Mouse (Mus musculus) kidney, postnatal 10 days (tissue): Measurements from ENCODE around the gene Nubp2.

ENCODE experiments used
- DNase-seq: peaks from one replicate; pipeline ENCODE4 v3.0.0; 2021; ENCODE audit warnings: mixed read lengths

Gene Nubp2

DNA sequence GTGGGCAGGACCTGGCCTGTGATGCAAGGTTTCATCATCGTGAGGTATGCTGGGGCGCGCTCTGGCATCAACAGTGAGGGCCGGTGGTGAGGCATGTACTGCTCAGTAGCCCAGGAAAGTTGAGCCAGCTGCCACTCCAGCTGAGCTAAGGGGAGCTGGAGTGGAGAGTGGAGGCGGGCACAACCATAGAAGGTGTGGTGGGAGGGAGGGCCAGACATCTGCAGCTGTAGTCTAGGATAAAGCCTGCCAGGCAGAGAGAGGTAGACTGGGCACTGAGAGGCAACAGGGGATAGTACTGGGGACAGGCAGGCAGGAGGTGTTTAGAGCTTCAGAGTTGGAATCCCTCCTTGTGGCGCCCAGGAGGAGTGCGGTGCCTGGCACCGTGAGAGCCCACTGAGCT is 26.1 kb downstream of the Nubp2 start:
- no peak for DNase-seq

GRCm38 (mm10) chr17:24858967-24859366 is 27.2 kb downstream of the Nubp2 start:
- DNase-seq, result no peak

DNA sequence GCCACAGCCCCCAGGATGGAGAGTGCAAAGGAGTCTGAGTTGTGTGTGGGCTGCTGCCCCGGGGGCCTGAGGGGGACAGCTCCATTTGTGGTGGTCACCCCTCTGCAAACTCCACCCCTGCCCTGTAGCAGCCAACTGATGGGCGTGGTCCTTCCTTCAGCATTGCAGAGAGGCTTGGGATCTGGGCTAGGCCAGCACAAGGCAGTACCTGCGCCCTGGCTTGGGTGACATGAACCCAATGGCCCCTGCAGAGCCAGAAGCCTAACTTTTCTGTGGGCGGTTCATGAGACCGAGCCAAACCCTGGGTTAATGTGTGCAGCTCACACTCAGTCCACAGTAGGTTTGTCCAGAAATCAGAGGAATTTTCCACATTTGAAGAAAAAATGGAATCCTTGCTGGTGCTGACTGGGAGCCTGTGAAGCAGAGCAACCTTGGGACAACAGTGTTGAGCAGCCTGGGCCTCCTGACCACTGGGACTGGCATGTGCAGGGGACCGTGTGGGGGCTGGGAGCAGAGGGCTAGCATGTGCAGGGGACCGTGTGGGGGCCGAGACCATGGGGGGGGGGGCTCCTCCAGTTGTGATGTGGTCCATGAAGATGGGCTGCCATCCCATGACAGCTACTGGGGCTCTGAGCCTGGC is 28.2 kb downstream of the Nubp2 start:
- DNase-seq, result peak; percentile 58

DNA sequence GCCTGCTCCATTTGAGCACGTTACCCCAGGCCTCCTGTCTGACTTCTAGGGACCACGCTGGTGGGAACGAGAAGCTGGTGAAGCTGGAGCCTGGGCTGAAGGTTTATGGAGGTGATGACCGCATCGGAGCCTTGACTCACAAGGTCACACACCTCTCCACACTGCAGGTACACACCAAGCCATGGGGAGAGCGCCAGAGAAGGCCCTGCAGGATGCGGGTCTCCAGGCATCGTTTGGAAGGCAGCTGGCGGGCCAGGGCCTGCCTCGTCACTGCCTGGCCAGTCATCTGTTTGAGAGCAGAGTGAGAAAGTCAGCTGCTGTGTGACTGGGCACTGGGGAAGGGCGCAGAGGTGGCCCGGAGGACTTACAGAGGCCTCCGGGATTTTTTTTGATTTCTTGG is 29.6 kb downstream of the Nubp2 start:
- no peak for DNase-seq

DNA sequence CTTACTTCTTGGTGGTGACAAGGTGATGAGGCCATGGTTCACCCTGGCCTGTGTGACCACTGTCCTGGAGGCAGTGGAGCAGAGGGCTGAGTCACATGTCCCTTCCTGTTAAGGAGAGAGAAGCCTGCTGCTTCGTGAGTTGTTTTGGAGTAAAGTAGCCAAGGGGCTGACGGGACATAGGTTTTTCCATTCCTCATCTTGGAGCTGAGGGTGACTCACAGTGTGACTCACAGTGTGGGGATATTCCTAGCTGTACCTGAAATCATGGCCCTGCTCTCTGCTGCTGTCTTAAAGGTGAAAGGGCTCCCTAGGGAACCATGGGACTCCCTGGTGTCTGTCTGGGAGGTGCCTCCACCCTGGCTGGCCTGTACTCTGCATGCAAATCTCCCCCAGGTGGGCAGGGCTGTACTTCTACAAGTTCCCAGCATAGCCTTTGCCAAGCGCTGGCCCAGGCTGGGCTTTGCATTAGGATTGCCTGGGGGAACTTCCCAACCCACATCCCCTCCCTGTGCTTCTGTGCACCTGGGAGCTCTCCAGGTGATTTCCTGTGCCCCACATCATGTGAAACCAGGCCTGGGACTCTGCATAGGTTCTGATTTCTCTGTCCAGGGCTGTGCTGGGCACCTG is 30.2 kb downstream of the Nubp2 start:
- no peak for DNase-seq

DNA sequence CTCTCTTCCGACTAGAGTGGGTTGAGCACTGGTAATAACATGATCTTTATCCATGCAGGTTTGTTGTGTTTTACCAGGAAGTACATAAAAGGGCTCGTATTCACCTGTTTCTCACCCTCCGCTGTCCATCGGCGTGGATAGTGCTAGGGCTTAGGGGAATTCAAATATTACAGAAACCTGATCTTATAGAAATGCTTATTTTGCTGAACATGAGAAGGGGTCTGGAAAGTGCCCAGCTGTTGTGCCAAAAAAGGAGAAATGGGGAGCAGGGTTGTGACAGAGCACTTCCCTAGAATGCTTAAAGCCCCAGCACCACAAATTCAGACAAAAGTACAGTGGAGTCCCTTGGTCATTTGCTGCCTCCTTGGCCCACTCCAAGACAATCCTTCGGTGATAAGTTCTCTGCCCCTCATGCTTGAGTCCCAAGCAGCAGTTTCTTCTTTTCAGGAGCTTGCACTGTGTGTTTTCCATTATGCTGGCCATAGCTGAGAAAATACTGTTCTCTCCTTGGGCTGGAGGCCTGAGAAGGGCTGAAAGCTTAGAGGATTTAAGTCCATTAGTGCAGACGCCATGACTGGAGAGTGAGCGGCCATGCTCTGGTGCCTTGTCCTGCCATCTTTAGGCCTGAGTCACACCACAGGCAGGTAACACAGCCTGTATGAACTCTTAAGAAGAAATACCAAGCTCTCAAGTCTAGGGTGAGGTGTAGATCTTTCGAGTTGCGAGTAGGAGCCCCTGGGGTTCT is 34.6 kb downstream of the Nubp2 start:
- no peak for DNase-seq

DNA sequence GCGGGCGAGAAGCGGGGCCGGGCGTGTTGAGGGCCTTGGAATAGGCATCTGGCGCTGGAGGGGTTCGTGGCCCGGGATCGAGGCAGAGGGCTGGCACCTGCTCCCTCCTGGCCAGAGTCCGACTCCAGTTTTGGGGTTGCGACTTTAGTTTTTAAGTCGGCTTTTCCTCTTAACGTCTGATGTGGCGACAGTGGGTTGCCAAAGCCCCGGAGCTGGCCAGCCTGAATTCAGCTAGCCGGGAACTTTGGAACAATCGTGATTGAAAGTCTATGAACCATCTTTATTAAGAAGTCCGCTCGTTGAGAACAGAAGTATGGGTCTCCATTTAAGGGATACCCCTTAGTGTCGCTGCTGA is 35.4 kb downstream of the Nubp2 start:
- DNase-seq, result no peak

- peak; percentile 97 for DNase-seq
Observed at GRCm38 (mm10) chr17:24850065-24850772, 35.9 kb downstream of the Nubp2 start, which contains the start of gene Fahd1. Gene Fahd1 (minus strand): TSS chr17:24850364.

- no peak for DNase-seq
Observed at GRCm38 (mm10) chr17:24849733-24850064, 36.5 kb downstream of the Nubp2 start.

GRCm38 (mm10) chr17:24848600-24849031 is 37.5 kb downstream of the Nubp2 start:
- DNase-seq, result no peak

- DNase-seq, result no peak
Observed at GRCm38 (mm10) chr17:24847386-24847785, 38.8 kb downstream of the Nubp2 start.

- no peak for DNase-seq
Observed at GRCm38 (mm10) chr17:24844525-24844924, 41.6 kb downstream of the Nubp2 start.

GRCm38 (mm10) chr17:24842631-24843030 is 43.5 kb downstream of the Nubp2 start:
- no peak for DNase-seq

- peak; percentile 55 for DNase-seq
Observed at GRCm38 (mm10) chr17:24841133-24841532, 45.0 kb downstream of the Nubp2 start.

- no peak for DNase-seq
Observed at GRCm38 (mm10) chr17:24840341-24840740, 45.8 kb downstream of the Nubp2 start.

- DNase-seq, result no peak
Observed at GRCm38 (mm10) chr17:24839842-24840241, 46.3 kb downstream of the Nubp2 start, which contains the start of gene Hagh. Gene Hagh (plus strand): TSS chr17:24840143.
